In the genomic region with DNA sequence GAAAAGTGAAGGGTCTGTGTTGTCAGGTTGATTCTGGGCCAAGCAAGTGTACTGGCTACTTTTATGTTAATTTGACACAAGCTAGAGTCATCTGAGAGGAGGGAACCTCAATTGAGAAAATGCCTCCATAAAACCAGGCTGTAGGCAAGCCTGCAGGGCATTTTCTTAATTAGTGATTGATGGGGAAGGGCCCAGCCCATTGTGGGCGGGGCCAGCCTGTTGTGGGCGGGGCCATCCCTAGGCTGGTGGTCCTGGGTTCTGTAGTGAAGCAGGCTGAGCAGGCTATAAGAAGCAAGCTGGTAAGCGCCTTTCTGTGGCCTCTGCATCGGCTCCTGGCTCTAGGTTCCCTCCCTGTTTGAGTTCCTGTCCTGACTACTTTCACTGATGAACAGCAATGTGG, we compare ENCODE assay signal across 28 mouse cellular contexts.
"Had no signal": no experiment of that assay in that cellular context is flagged by ENCODE, and none has a peak within 500 bp of the region (broad histone marks: within the 10 kb centered on the region; RNA-seq: fewer than 3 reads in every experiment).

No protein-coding gene starts in this region.

- H3K4me1 ChIP-seq: heart, embryonic 15.5 days; hindbrain, embryonic 13.5 days; hindbrain, embryonic 15.5 days; kidney, embryonic 15.5 days; limb, embryonic 10.5 days; limb, embryonic 12.5 days; liver, embryonic 13.5 days; liver, embryonic 15.5 days had no signal

- H3K9ac ChIP-seq: heart, embryonic 13.5 days; heart, embryonic 15.5 days; hindbrain, embryonic 13.5 days; hindbrain, embryonic 15.5 days; kidney, embryonic 15.5 days; limb, embryonic 12.5 days; liver, embryonic 13.5 days; liver, embryonic 15.5 days had no signal

- ATAC-seq: hindbrain, postnatal 0 days had no signal

- H3K4me2 ChIP-seq: heart, embryonic 11.5 days; heart, embryonic 13.5 days; heart, embryonic 15.5 days; hindbrain, embryonic 13.5 days; hindbrain, embryonic 15.5 days; kidney, embryonic 15.5 days; limb, embryonic 12.5 days; liver, embryonic 11.5 days; liver, embryonic 13.5 days; liver, embryonic 15.5 days had no signal

- DNase-seq: gastrocnemius, postnatal 10 days; gastrocnemius, postnatal 25 days; heart, adult 11 months; heart, adult 2 months; heart, postnatal 14 days; heart, postnatal 36 days; kidney, adult 11 months; kidney, adult 2 months; kidney, adult 9 months; kidney, postnatal 14 days; kidney, postnatal 36 days; layer of hippocampus, adult 9-11 months; layer of hippocampus, postnatal 36 days; liver; liver, embryonic 13.5 days had no signal

- H3K4me3 ChIP-seq: heart, adult 2 months; heart, embryonic 13.5 days; heart, embryonic 15.5 days; hindbrain, embryonic 13.5 days; hindbrain, embryonic 15.5 days; kidney, embryonic 15.5 days; left cerebral cortex, adult 2 months; limb, embryonic 10.5 days; limb, embryonic 12.5 days; liver, embryonic 13.5 days; liver, embryonic 15.5 days had no signal

- H3K9me3 ChIP-seq: hindbrain, embryonic 15.5 days; limb, embryonic 10.5 days; liver, embryonic 13.5 days; liver, embryonic 15.5 days had no signal

- H3K36me3 ChIP-seq: heart, embryonic 13.5 days; heart, embryonic 15.5 days; hindbrain, embryonic 15.5 days; kidney, embryonic 15.5 days; limb, embryonic 10.5 days; limb, embryonic 12.5 days; liver, embryonic 13.5 days; liver, embryonic 15.5 days had no signal

- H3K27me3 ChIP-seq: heart, embryonic 13.5 days; heart, embryonic 15.5 days; hindbrain, embryonic 13.5 days; hindbrain, embryonic 15.5 days; kidney, embryonic 15.5 days; limb, embryonic 12.5 days; liver, embryonic 13.5 days; liver, embryonic 15.5 days had no signal

- H3K27ac ChIP-seq: heart, adult 2 months; heart, embryonic 13.5 days; heart, embryonic 15.5 days; hindbrain, embryonic 13.5 days; hindbrain, embryonic 15.5 days; hindbrain, postnatal 0 days; kidney, embryonic 15.5 days; kidney, postnatal 0 days; left cerebral cortex, adult 2 months; limb, embryonic 10.5 days; limb, embryonic 12.5 days; liver, embryonic 13.5 days; liver, embryonic 15.5 days had no signal
